ENCODE assay signal across 19 mouse cellular contexts in the genomic region with DNA sequence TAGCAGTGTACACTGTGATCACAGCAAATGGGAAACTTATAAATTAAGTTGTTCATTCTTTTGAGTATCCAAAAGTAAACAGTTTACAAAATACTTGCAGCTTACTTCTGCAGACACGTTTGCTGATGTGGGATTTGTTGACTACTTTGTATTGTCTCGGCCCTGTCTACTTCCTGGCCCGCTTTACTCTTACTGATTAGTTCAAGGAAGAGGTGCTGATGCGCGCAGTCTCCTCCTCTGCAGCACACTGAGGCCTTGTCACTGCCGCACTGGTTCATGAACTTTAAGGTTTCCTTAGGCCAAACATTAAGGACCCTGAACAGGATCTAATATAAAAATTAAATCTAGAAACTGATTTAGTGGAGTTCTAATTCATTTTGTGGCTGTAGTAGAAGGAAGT. TPM values are rescaled to one million over a fixed set of nuclear protein-coding genes. Genes with fewer than 3 reads are reported as not detected.
DNase-seq lines count a peak whose midpoint lies in the region; ATAC-seq and TF ChIP-seq lines count a peak whose summit lies in the region.
"Had no signal": no experiment of that assay in that cellular context is flagged by ENCODE, and none has a peak within 500 bp of the region (broad histone marks: within the 10 kb centered on the region; RNA-seq: fewer than 3 reads in every experiment).

No protein-coding gene starts in this region.

- ATAC-seq in liver, embryonic 16.5 days (ENCODE audit: low read depth), result 0 out of 2 replicates have a peak, but pooled peaks have one; percentile 31
- ATAC-seq in activated CD4-positive, CD25-positive, alpha-beta regulatory T cell, adult 4 months, result peak; percentile 70
- ATAC-seq in intestine, postnatal 0 days, result no peak
- ATAC-seq: forebrain, embryonic 13.5 days; forebrain, postnatal 0 days; hindbrain, embryonic 16.5 days had no signal

- 58% methylated on average over 6 of the region's 6 CpGs for WGBS in liver, embryonic 16.5 days (ENCODE audit: insufficient replicate concordance)
- 45% methylated on average over 6 of the region's 6 CpGs for WGBS in intestine, postnatal 0 days

- H3K27ac ChIP-seq in liver, embryonic 16.5 days (ENCODE audit: low read length), result no peak overlapping the region
- no peak overlapping the region for H3K27ac ChIP-seq in intestine, postnatal 0 days (ENCODE audit: low read depth, low read length)
- H3K27ac ChIP-seq: embryonic facial prominence, embryonic 10.5 days; forebrain, embryonic 13.5 days had no signal

- H3K9me3 ChIP-seq in liver, embryonic 16.5 days (replicated peaks; ENCODE audit: control insufficient read depth, low read length), result no peaks in the 10 kb centered on the region
- H3K9me3 ChIP-seq in intestine, postnatal 0 days (ENCODE audit: control insufficient read depth), result no peaks in the 10 kb centered on the region
- H3K9me3 ChIP-seq: embryonic facial prominence, embryonic 10.5 days; forebrain, embryonic 13.5 days; G1E had no signal

- no peaks in the 10 kb centered on the region for H3K27me3 ChIP-seq in liver, embryonic 16.5 days (ENCODE audit: control insufficient read depth, insufficient read depth, low read depth, low read length)
- H3K27me3 ChIP-seq in intestine, postnatal 0 days (replicated peaks; ENCODE audit: control insufficient read depth, insufficient read depth, low read length), result no peaks in the 10 kb centered on the region
- H3K27me3 ChIP-seq: forebrain, embryonic 13.5 days had no signal

- no peak overlapping the region for H3K4me3 ChIP-seq in liver, embryonic 16.5 days (ENCODE audit: low read depth, low read length)
- H3K4me3 ChIP-seq in intestine, postnatal 0 days (ENCODE audit: low read depth, low read length), result no peak overlapping the region
- H3K4me3 ChIP-seq: embryonic facial prominence, embryonic 10.5 days; forebrain, embryonic 13.5 days had no signal

- H3K9ac ChIP-seq in liver, embryonic 16.5 days (ENCODE audit: low read depth, low read length), result no peak overlapping the region
- H3K9ac ChIP-seq in intestine, postnatal 0 days (ENCODE audit: low read depth, low read length), result no peak overlapping the region
- H3K9ac ChIP-seq: forebrain, embryonic 13.5 days; forebrain, postnatal 0 days had no signal

- no peaks in the 10 kb centered on the region for H3K36me3 ChIP-seq in liver, embryonic 16.5 days (ENCODE audit: control insufficient read depth, insufficient read depth)
- H3K36me3 ChIP-seq in intestine, postnatal 0 days (ENCODE audit: control insufficient read depth, insufficient read depth), result no peaks in the 10 kb centered on the region; the same call in 1 of the 2 replicates

- DNase-seq in heart, adult 11 months, result peak; percentile 42
- no peak for DNase-seq in heart, adult 9 months (ENCODE audit: low spot score in 2 of 2)
- DNase-seq in liver, result no peak
- peak; percentile 29 for DNase-seq in CD4-positive helper T cell, adult 2 months (ENCODE audit: low read depth, low spot score)
- DNase-seq in adrenal gland, adult 18-20 months (ENCODE audit: low spot score in 2 of 2), result no peak
- DNase-seq: adrenal gland, postnatal 14 days; cerebellum, adult 18-20 months; cerebellum, adult 9-11 months; forebrain, postnatal 0 days; gastrocnemius, postnatal 25 days; heart, adult 18-20 months had no signal

- no peak overlapping the region for H3K4me2 ChIP-seq in liver, embryonic 16.5 days (ENCODE audit: low read depth, low read length)
- no peak overlapping the region for H3K4me2 ChIP-seq in intestine, postnatal 0 days (replicated peaks; ENCODE audit: low read depth)
- H3K4me2 ChIP-seq: forebrain, embryonic 13.5 days; heart, embryonic 11.5 days had no signal

- peaks cover 12% of the 10 kb centered on the region for H3K4me1 ChIP-seq in liver, embryonic 16.5 days (ENCODE audit: control insufficient read depth, low read depth, low read length)
- H3K4me1 ChIP-seq in intestine, postnatal 0 days (replicated peaks; ENCODE audit: control insufficient read depth, insufficient read depth, low read length), result peaks cover 5% of the 10 kb centered on the region

- TF ChIP-seq CTCF in intestine, postnatal 0 days (IDR thresholded peaks at IDR 0.05; ENCODE audit: low read depth), result no peak

RNA-seq across cellular contexts. Expression of a gene that starts 58.2 kb away (rescaled TPM):
- polyA plus RNA-seq in liver, embryonic 16.5 days (2015; fragmentation: Nextera tagmentation; extraction: Ambion mirVana), result 3.3 TPM in 2 replicates
- 10 to 100 TPM; 27.6 to 31.4 TPM for polyA plus RNA-seq in activated CD4-positive, CD25-positive, alpha-beta regulatory T cell, adult 4 months (2017; shearing (Covaris generic))
- 4.0 and 4.6 TPM in 2 replicates for polyA plus RNA-seq in intestine, postnatal 0 days (2015; fragmentation: Nextera tagmentation; extraction: Ambion mirVana)
- 10 to 100 TPM; 25.7 to 35.1 TPM for total RNA-seq in adrenal gland, adult 18-20 months (2021)

Comparison
In these comparisons a context has a peak if more than half of its experiments do, and no peak if none do; other contexts are left out.
1. DNase-seq: peak in heart, adult 11 months (single experiment) and CD4-positive helper T cell, adult 2 months (single experiment); none in heart, adult 9 months (0 of 2), liver (single experiment) and adrenal gland, adult 18-20 months (0 of 2).